Mouse (Mus musculus): ENCODE measurements at regions not wholly inside any gene's neighbourhood (a gene's known extent, or its start where the extent isn't known, plus 50 kb on each side); places are given as distances from the start of the nearest gene placed in this dataset.

DNA sequence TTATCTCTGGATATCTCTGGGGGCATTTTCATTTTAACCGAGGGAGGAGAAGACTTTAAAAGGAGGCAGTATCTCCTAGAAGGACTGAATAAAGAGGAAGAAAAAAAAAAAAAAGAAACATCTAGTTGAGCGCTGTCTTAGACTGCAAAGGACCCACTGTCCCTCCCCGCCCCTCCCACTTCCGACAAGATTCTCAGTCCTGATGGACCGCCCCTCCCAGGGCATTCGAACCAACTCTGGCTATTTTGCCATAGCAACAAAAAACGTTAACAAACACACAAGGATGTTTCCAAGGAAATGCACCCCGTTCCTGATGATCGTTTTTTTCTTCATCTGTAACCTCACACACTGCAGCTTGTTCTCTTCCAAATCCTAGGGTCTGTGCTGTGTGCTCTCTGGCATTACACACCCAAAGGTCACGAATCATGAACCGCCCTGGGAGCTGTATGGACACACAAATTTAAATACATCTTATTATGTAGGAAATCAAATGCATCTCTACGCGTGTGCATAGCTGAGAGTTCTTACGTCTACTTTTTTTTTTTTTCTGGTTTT is 75.8 kb downstream of the Rnd3 start:
- DNase-seq (ENCODE audit: low read depth): no peak

DNA sequence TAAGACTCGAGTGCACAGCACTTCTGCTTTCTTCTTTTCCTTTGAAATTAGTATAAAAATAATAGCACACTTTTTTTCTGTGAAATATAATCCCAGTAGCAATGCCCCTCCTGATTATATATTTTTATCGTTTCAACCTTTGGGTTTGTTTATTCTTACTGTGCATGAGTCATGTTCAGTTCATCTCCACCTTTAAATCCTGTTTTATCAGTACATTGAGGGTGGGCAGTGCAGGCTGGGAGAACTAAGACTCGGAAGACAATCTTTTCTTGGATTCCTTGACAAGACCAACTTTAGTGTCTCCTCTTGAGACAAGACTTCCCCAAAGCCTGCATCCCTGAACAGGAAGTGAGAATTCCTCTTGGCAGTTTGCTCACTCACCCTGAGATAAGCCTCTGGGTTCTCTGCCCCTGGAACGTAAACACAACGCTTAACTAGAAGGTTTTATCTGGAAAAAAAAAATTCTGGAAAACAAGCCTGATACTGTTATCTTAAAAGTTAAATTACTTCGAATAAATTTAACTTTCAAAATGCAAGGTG is 76.5 kb downstream of the Rnd3 start:
- no peak for DNase-seq (ENCODE audit: low read depth)

DNA sequence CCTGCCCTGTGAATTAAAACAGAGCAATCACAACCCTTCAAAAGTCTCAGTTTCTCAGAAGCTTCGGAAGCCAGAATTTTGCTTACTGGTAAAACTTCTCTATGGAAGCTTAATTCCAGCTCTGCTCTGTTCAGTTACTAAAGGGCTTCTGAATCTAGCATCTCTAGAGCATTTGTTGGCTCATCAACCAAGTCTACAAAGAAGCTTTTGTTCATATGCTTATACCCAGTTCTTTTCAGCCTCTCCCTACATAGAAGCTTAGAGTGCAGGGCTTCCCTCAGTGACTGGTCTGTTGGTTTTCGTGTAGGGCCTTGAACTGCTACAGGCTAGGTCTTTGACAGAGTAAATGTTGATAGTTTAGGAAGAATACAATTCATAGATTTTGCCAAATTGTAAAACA is 78.0 kb downstream of the Rnd3 start:
- DNase-seq (ENCODE audit: low read depth): no peak

DNA sequence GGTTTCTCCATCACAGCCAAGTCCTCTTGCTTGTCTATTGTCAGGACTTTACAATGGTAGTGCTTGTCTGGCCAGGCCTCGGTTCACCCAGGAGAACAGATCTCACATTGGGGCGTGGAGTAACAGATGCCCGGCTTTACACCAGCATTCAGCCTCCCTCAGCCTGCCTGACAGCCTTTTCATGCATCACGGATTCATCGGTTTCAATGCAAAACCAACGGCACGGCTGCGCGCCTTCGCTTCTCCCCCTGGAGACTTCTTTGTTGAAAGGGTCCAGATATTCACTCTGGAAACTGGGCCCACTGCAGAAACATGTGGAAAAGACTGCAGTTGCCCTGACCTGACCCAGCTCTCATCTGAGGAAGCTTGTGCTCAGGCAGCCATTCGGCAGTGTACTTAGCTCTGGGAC is 82.5 kb downstream of the Rnd3 start:
- no peak for DNase-seq (ENCODE audit: low read depth)

DNA sequence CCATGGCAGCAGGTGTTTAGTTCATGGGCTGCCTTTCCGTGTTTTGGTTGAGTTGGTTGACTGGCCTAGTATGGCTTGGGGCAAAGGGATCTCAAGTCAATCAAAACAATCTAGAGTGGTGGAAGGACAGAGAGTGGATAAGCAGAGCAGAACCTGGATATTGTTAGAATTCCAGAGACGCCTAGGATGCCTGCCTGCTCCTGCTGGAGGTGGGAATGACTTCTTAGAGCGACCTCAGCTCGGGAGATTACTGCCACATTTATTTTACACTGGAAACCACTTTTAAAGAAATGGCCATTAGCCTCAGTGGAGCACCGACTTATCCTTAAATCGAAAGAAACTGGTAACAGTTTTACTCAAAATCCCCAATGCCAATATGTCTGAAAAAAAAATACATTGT is 83.1 kb downstream of the Rnd3 start:
- no peak for DNase-seq (ENCODE audit: low read depth)

DNA sequence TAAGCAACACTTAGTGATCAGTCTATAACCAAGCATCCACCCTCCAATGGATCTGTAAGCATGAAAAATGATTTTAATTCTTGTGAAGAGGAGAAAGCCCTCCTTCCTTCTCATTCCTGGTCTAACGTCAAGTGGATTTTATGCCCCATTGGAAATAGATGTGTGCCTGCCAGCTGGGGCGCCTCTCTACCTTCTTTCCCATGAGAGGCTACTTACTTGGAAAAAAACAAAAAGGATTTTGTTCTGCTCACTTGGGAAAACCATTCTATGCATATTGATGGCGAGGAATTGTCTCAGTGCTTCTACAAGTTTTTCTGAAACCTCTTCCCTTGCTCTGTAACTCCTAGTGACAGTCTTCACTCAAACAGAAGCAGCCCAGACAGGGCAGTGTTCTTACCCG is 84.1 kb downstream of the Rnd3 start:
- no peak for DNase-seq (ENCODE audit: low read depth)

DNA sequence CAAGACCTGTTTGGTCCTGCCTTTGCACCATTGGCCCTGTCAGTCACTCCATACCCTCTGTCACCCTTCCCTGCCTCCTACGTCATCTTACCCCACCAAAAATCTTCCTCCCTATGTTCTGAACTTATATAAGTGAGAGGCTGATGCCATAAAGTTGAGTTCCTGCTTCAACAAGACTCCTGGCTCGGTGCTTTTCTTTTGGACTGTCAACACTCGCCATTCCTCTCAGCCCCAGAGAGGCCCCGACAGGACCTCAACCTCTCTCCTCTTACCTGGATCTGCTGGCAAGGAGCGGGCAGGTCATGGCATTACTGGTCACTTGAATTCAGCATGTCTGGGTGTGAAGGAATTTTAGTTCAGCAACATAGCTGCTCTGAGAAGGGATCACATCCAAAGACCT is 86.9 kb downstream of the Rnd3 start:
- DNase-seq (ENCODE audit: low read depth): no peak

DNA sequence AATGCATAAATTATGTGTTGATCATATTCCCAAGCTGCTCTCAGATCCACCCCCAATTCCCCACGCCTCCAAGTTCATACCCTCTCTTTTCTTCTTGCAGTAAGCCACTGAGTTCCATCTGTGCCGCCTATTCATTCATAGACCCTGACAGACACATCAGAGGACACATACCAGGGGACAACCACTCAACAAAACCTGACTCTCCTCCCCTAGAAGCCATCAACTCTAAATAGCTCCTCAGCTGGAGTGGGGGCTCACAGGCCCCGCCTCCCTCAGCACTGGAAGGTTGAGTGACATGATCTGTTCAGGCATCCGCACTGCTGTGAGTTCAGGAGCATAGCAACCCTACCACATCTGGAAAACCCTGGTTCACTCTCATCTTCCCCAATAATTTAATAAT is 90.8 kb downstream of the Rnd3 start:
- DNase-seq (ENCODE audit: low read depth): no peak

DNA sequence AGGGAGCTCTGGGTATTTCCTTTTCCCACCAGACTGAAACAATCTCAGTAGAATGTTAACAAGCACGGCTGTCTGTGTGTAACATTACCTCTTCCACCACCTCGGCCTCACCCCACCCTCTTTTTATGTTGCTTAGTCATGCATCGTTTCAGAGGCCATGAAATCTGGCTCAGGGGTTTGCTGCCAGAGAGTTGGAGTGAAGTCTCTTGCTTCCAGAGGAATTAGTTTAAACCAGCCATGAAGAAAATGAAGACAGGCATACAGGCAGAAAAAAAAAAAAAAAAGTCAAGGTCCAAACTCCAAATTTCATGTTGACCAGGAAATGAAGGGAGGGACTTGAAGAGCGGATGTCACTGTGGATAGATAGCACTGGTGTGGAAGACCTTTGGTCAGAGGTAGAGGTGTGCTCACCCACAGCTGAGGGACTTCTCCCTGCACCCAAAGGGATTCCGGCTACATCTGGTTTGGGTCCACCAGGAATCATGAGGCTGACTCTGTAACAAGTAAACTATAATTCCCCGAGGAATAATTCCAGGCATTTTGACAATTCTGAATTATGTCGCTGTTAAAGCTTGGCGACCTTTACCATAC is 92.7 kb downstream of the Rnd3 start:
- DNase-seq (ENCODE audit: low read depth): no peak

DNA sequence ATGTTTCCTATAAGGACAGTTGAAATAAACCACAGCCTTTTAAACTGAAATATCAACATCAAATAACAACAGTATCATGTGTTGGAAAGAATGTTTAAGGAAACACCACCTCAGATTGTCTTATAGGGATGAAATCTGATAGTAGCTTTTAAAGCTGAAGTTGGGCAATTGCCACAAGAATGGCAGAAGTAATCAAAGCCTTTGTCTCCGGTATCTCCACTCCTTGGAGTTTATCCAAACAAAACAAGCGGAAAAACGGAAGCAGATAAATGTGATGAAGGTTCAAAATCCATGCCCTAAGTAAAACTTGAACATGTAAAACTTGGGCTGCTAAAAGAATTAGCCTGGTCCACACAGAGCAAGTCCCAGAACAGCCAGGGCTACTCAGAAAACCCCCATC is 93.6 kb downstream of the Rnd3 start:
- DNase-seq (ENCODE audit: low read depth): no peak

DNA sequence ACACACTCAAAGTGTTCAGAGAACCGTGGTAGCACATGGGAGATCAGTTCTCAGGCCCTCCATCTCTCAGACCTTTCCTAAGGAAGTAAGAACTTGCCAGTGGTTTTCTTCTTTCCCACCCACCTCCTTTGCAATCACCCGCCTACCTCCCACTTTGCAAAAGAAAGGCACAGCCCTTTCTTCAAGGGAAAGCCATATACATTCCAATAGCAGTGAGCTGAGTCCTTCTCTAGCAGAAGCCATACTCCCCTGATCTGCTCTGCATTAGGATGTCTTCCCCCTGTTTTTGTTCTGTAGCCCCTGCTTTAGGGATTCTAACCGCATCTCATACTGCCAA is 99.1 kb downstream of the Rnd3 start:
- no peak for DNase-seq (ENCODE audit: low read depth)

DNA sequence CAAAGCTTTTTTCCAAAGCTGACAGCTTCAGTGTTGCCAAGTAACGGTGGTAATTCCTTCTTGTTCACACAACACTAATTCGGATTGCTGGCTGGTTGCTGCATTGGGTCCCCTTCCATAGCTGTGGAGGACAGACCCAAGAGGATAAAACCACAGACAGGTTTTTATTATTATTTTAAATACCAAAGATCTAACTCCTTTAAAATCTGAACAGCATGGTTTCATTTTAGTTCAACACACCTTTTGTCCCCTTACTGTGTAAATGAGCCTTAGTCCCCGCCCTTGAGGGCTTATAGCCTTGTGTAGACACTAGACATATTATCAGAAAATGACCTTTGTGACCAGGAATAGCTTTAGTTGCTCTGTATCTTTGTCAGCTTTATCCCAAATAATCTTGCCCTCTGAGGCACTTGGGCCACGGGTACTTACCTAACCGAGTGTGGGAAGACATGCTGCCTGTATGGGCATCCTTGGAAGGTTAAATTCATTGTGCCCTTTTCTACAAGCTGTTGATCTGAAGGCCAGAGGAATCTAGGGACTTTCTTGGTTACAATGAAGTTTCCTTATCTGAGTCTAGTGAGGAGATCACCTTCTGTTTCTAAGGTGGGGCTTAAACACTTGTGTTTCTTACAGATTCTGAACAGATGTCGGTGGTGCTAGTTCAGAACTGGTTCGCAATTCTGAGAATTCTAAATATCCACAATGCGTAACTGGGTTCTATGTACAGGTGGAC is 99.6 kb downstream of the Rnd3 start:
- DNase-seq (ENCODE audit: low read depth): no peak

DNA sequence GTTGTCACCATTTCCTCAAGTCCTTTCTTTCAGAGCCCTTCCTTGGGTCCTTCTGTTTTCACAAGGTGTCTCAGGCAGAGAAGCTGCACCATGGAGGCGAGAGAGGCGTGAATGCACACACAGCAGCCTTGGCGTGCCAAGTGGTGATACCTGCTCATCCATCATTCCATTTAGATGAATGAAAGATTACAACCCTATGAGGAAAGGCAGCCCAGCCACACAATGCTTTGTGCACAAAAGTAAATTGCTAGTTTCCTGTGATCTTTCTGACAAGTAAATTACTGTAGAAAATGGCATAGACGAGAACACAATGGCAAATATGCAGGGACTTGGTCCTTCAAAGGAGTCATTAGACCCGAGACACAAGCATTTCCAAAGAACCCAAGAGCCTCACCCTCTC is 101.4 kb downstream of the Rnd3 start:
- DNase-seq (ENCODE audit: low read depth): no peak

DNA sequence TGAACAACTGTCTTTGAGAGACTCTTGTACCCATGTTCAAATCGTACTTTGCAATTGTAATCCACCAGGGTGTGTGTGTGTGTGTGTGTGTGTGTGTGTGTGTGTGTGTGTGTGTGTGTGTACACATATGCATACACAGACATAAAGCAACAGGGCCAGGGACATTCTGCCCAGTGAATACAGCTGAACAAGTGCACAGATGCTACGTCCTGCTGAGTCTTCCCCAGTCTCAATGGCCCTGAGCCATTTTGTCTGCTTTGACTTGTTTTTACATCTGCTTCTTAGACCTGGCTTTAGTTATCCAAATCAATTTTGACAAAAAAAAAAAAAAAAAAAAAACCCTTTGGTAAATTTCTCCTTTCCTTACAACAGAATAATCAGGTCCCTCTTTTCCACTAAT is 103.3 kb downstream of the Rnd3 start:
- DNase-seq (ENCODE audit: low read depth): no peak

DNA sequence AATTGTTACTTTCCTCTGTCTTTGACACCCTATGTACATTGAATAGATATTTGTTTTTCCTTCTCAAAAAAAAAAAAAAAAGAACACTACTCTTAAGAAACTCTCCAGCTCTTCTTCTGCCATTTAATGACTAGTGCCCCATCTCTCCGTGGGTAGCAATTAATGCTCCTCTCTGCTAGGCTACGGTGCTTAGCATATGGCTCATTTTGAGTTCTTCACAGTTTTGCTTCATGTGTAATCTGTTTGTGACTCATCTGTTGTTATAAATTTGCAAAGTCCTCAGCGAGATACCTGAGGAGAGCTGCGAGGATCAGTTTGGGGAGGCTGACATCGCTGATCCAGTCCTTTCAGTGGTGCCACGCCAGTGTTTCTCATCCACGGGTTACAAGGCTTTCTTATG is 107.8 kb downstream of the Rnd3 start:
- DNase-seq (ENCODE audit: low read depth): no peak

DNA sequence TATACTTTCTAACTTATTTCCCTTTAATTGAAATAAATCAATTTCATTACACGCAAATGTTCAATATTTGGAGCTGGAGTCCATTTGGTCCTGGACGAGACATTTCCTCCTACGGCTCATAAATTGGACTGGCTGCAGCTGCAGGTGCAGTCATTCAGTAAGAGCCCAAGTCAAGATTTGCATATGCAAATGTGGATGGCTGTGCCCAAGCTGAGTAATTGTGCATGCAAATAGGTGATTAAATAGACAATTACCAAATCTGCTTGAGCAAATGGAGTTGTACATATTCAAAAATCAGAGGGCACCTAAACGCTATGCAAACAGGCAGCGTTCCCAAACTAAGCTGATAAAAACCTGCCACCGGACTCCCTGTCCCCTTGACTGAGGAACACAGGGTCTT is 110.2 kb downstream of the Rnd3 start:
- DNase-seq (ENCODE audit: low read depth): no peak

DNA sequence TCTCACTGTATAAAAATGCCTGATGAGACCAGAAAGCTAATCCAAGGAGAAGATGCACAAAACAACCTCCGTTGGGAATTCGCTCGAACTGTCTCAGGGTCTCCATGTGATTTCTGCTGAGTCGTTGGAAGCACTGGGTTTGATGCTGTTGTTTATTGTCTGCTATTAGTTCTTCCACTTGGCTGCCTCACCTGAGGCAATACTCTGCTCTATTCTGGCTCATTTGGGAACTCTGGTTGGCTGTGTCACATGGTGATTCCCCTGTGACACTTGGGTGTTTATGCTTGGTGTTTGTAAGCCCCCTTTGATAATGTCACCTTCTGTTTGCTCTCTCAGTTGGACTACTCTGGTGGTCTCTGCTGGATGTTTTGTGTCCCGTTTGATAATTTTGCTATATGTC is 111.9 kb downstream of the Rnd3 start:
- no peak for DNase-seq (ENCODE audit: low read depth)

DNA sequence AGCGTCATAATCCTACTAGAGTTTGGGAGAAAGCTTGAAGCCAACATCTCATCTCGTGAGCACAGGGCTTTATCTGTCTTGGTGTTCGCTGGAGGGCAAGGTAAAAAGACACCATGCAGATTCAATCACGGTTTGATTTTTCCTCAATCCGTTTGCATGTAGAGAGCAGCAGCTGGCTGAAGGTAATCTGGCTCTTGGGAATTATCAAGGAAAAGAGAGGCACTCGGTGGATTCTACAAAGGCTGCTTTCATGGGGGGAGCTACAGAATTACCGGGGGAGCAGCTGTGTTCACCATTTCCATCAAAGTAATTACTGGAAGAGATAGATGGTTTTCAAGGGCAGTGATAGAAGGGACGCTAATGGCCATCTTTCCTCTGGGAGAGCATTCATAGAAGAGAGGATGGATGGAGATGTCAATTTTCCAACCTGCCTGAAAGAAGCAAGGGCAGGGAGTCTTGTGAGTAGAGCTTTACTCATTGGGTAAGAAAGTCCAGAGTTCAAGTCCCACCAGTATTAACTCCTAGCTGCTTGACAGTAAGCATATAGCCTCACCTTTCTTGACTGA is 112.6 kb downstream of the Rnd3 start:
- no peak for DNase-seq (ENCODE audit: low read depth)

DNA sequence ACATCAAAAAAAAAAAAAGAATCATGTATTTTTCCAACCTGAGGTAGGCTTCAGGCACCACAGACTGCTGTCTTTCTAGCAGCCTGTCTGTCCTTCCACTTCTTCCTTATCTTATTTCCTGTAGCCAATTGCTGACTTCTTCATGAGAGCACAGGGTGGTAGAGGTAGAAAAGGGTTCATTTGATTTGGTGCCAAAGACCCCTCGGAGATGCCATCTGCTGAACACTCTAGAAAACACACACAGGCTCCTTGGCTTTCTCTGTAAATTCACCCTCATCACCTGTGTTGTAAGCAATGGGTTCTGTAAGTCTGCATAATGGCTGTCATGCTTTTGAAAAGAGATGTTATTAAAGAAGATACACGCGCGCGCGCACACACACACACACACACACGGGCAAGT is 115.0 kb downstream of the Rnd3 start:
- no peak for DNase-seq (ENCODE audit: low read depth)

DNA sequence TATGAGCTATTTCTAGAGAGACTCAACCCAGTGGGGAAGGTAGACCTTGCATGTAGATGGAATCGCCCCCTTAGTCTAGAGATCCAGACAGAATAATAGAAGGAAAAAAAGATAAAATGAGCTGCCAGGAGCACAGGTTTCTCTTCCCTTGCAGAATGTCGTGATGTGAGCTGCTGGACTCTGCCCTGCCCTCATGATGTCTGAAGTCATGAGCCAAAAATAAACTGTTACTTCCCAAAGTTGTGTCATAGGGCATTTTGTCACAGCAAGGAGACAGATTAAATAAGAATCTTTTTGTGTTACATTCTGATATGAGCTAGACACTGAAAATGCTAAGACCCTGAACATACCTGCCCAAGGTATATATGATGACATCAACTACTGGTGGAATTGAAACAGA is 126.4 kb downstream of the Rnd3 start:
- no peak for DNase-seq (ENCODE audit: low read depth)

DNA sequence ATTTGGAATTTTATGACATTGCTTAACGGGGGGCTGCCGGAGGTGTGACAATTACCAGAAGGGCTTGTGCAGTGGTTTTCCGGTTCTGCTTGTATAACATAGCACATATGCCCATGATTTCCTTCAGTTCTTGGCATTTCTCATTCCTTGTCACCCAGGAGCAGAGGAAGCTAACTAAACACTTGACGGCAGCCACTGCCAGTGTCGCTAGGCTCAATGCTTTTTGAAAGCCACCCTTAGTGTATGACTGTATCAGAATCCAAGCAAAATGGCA is 132.8 kb downstream of the Rnd3 start:
- DNase-seq (ENCODE audit: low read depth): no peak

DNA sequence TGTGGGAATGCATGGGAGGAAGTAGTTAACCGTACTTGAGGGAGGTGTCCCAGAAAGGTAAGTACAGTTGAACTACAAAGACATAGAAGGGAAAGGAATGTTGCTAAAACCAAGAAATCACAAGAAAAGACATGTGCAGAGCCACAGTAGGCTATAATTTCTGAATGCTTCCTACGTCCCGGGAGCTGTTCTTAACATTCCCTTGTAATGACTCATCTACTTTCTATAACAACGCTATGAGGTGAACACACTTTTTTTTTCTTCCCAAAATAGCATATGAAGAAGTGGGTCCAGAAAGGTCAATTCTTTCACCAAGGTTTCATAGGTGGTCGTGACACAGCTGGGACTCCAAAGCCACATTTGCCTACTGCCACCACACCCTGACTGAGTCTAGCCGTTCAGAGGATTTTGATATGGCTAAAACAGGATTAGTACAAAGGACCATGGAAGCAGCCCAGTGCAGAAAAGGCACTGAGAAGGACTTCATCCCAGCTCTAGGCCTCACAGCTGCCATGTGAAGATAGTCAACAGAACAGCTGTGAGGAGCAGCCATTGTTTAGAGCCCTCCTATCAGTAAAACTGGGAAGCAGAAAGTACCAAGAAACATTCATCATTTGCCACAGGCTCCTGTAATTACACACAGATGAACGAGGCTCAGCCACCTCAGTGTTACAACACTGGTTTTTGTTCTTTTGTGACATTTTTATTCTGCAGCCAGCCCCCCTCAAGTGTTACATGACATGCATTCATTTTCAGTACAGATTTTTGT is 133.4 kb downstream of the Rnd3 start:
- no peak for DNase-seq (ENCODE audit: low read depth)

DNA sequence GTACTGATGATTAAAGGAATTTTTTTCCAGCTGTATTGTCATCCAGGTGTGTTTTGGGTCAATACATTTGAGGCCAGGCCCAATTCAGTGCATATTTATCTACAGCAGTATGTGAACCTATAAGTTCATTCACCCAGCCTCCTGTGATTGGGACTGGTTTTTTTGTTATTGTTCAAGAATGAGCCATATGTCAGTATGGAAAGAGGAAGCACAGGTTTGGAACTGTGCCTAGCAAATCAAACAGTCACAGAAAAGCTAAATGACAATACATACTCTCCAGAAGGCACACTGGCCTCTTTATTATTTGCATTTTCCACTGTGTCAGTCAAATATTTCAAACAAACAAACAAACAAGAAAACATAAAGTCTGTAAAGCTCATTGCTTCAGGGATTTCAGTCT is 134.7 kb downstream of the Rnd3 start:
- DNase-seq (ENCODE audit: low read depth): no peak

Data from 416B (cell line).